Comparison of ENCODE assay signal across 8 mouse cellular contexts in genomic region chr9:29410728-29411407, GRCm38 (mm10).
DNase-seq lines count a peak whose midpoint lies in the region; ATAC-seq and TF ChIP-seq lines count a peak whose summit lies in the region.

No protein-coding gene starts in this region.

- no peak overlapping the region for H3K9ac ChIP-seq in heart, adult 2 months (ENCODE audit: low read depth, low read length)
- H3K9ac ChIP-seq in ES-Bruce4 (ENCODE audit: low read depth, poor library complexity, severe bottlenecking), result no peak overlapping the region
- peak overlapping the region; percentile 60 for H3K9ac ChIP-seq in forebrain, embryonic 11.5 days (ENCODE audit: low read length)
- H3K9ac ChIP-seq in limb, embryonic 14.5 days (ENCODE audit: low read depth, low read length, severe bottlenecking), result peak overlapping the region; percentile 54; the same call in 1 of the 2 replicates

- H3K4me1 ChIP-seq in heart, embryonic 10.5 days, result peaks cover 8% of the 10 kb centered on the region; the same call in 1 of the 2 replicates
- H3K4me1 ChIP-seq in heart, adult 2 months (ENCODE audit: control insufficient read depth, insufficient read depth, low read length), result no peaks in the 10 kb centered on the region
- H3K4me1 ChIP-seq in ES-Bruce4 (ENCODE audit: control insufficient read depth, insufficient read depth, low read length), result no peaks in the 10 kb centered on the region
- no peaks in the 10 kb centered on the region; the same call in 1 of the 2 replicates for H3K4me1 ChIP-seq in forebrain, embryonic 11.5 days (replicated peaks; ENCODE audit: control insufficient read depth, insufficient read depth, low read length)
- peaks cover 7% of the 10 kb centered on the region; the same call in 1 of the 2 replicates for H3K4me1 ChIP-seq in limb, embryonic 14.5 days (ENCODE audit: control insufficient read depth, insufficient read depth, low read length)

- H3K4me2 ChIP-seq in forebrain, embryonic 11.5 days (ENCODE audit: low read depth, low read length, severe bottlenecking), result peak overlapping the region; percentile 98
- H3K4me2 ChIP-seq in limb, embryonic 14.5 days (replicated peaks; ENCODE audit: low read depth, low read length, severe bottlenecking), result peak overlapping the region; percentile 87

- no peak for TF ChIP-seq POLR2A in heart, adult 2 months (IDR thresholded peaks at IDR 0.05; ENCODE audit: insufficient read depth, low read depth, low read length)
- no peak for TF ChIP-seq POLR2A in ES-Bruce4 (IDR thresholded peaks at IDR 0.05; ENCODE audit: insufficient read depth, low read length)
- no peak for TF ChIP-seq POLR2A in limb, embryonic 14.5 days (IDR thresholded peaks at IDR 0.05; ENCODE audit: borderline replicate concordance, extremely low read depth, insufficient read depth, insufficient read length)

- no peak for TF ChIP-seq EP300 in heart, adult 2 months (IDR thresholded peaks at IDR 0.05; ENCODE audit: insufficient read depth, low read depth, low read length)
- no peak for TF ChIP-seq EP300 in ES-Bruce4 (IDR thresholded peaks at IDR 0.05; ENCODE audit: insufficient read depth, low read depth, low read length)

- H3K27ac ChIP-seq in heart, embryonic 10.5 days, result 0 out of 2 replicates have a peak overlapping the region, but pooled peaks have one; percentile 16
- no peak overlapping the region for H3K27ac ChIP-seq in heart, adult 2 months
- H3K27ac ChIP-seq in ES-Bruce4 (ENCODE audit: insufficient read depth, low read length), result no peak overlapping the region
- H3K27ac ChIP-seq in forebrain, embryonic 11.5 days (ENCODE audit: low read depth, low read length), result no peak overlapping the region
- H3K27ac ChIP-seq in limb, embryonic 14.5 days (replicated peaks; ENCODE audit: low read depth, low read length), result no peak overlapping the region

- H3K79me2 ChIP-seq in heart, adult 2 months (replicated peaks; ENCODE audit: control insufficient read depth, insufficient read depth, low read length), result no peaks in the 10 kb centered on the region

- H3K27me3 ChIP-seq in heart, embryonic 10.5 days (ENCODE audit: insufficient read depth, poor library complexity, severe bottlenecking), result peaks cover 51% of the 10 kb centered on the region
- peaks cover 4% of the 10 kb centered on the region; the same call in 1 of the 2 replicates for H3K27me3 ChIP-seq in heart, adult 2 months (ENCODE audit: control insufficient read depth, insufficient read depth, low read length)
- peaks cover 6% of the 10 kb centered on the region for H3K27me3 ChIP-seq in ES-Bruce4 (ENCODE audit: control insufficient read depth, insufficient read depth, low read length, poor library complexity, severe bottlenecking)
- H3K27me3 ChIP-seq in forebrain, embryonic 11.5 days (ENCODE audit: control insufficient read depth, insufficient read depth, low read length), result peaks cover 15% of the 10 kb centered on the region
- peaks cover 57% of the 10 kb centered on the region for H3K27me3 ChIP-seq in limb, embryonic 14.5 days (ENCODE audit: control insufficient read depth, insufficient read depth, low read length)

- H3K4me3 ChIP-seq in heart, embryonic 10.5 days, result peak overlapping the region; percentile 72
- no peak overlapping the region for H3K4me3 ChIP-seq in heart, adult 2 months
- H3K4me3 ChIP-seq in ES-Bruce4 (ENCODE audit: low read depth, low read length), result peak overlapping the region; percentile 28; the same call in 1 of the 2 replicates
- H3K4me3 ChIP-seq in forebrain, embryonic 11.5 days (ENCODE audit: low read depth, low read length), result peak overlapping the region; percentile 47
- H3K4me3 ChIP-seq in limb, embryonic 14.5 days (replicated peaks; ENCODE audit: low read length), result peak overlapping the region; percentile 51

- no peaks in the 10 kb centered on the region for H3K36me3 ChIP-seq in heart, embryonic 10.5 days
- no peaks in the 10 kb centered on the region for H3K36me3 ChIP-seq in heart, adult 2 months (ENCODE audit: control insufficient read depth, insufficient read depth, low read length)
- H3K36me3 ChIP-seq in ES-Bruce4 (ENCODE audit: control insufficient read depth, insufficient read depth, low read length, poor library complexity, severe bottlenecking), result no peaks in the 10 kb centered on the region
- H3K36me3 ChIP-seq in forebrain, embryonic 11.5 days (ENCODE audit: control insufficient read depth, insufficient read depth, low read length), result no peaks in the 10 kb centered on the region
- H3K36me3 ChIP-seq in limb, embryonic 14.5 days (ENCODE audit: control insufficient read depth, insufficient read depth, low read length), result no peaks in the 10 kb centered on the region

- peak; percentile 19; the same call in 1 of the 2 replicates for ATAC-seq in forebrain, embryonic 11.5 days (replicated peaks; ENCODE audit: low FRiP score)
- ATAC-seq in limb, embryonic 14.5 days (ENCODE audit: low FRiP score, low read depth), result no peak
- ATAC-seq in inflammation-experienced regulatory T-cells, adult 6 months, result no peak

- no peak for DNase-seq in heart, embryonic 10.5 days (ENCODE audit: low spot score)
- DNase-seq in heart, adult 2 months, result no peak
- DNase-seq in forebrain, embryonic 11.5 days (ENCODE audit: low spot score), result no peak
- DNase-seq in limb, embryonic 14.5 days (ENCODE audit: low spot score), result no peak
- DNase-seq in layer of hippocampus, postnatal 14 days (ENCODE audit: low spot score in 2 of 2), result no peak
- no peak for DNase-seq in adrenal gland, adult 18-20 months (ENCODE audit: low spot score in 2 of 2)

- WGBS in heart, embryonic 10.5 days, result 51% methylated on average over 10 of the region's 10 CpGs
- WGBS in heart, adult 2 months, result 44% methylated on average over 10 of the region's 10 CpGs
- WGBS in forebrain, embryonic 11.5 days, result 58% methylated on average over 10 of the region's 10 CpGs
- WGBS in limb, embryonic 14.5 days, result 48% methylated on average over 10 of the region's 10 CpGs

- intact Hi-C loops in heart, adult 2 months (cut with DNase I), result loop anchor here (1.0 to 2.0 kb wide), 2 partner anchors 47 to 210 kb away; no protein-coding TSS in a partner anchor

- H3K9me3 ChIP-seq in heart, embryonic 10.5 days, result no peaks in the 10 kb centered on the region
- H3K9me3 ChIP-seq in ES-Bruce4 (replicated peaks; ENCODE audit: control insufficient read depth, insufficient read depth, low read length, poor library complexity, severe bottlenecking), result no peaks in the 10 kb centered on the region
- no peaks in the 10 kb centered on the region for H3K9me3 ChIP-seq in forebrain, embryonic 11.5 days (ENCODE audit: control insufficient read depth, low read length)
- H3K9me3 ChIP-seq in limb, embryonic 14.5 days (ENCODE audit: control insufficient read depth, low read length), result no peaks in the 10 kb centered on the region

- no peak for TF ChIP-seq CTCF in heart, adult 2 months (IDR thresholded peaks at IDR 0.05)
- TF ChIP-seq CTCF in ES-Bruce4 (IDR thresholded peaks at IDR 0.05; ENCODE audit: low read depth, low read length), result no peak

Comparison
In these comparisons a context has a peak if more than half of its experiments do, and no peak if none do; other contexts are left out.
1. H3K9ac ChIP-seq: peak in forebrain, embryonic 11.5 days (single experiment) and limb, embryonic 14.5 days (single experiment); none in heart, adult 2 months (single experiment) and ES-Bruce4 (single experiment).